Mouse (Mus musculus) bone marrow, adult 2 months (tissue): Measurements from ENCODE around the gene Golgb1.

Experiments
- CTCF ChIP-seq: fragments of 200-500 bp; IDR thresholded peaks from 2 replicates; pipeline ENCODE4 v1.5.1; 2011; ENCODE audit warnings: low read length, control low read depth; ENCODE audit not compliant: control insufficient read depth, insufficient read depth
- POLR2A ChIP-seq: fragments of 200-500 bp; IDR thresholded peaks from 2 replicates; pipeline ENCODE4 v1.6.1; 2011; ENCODE audit warnings: low read depth, mild to moderate bottlenecking, control low read depth, low read length, borderline replicate concordance; ENCODE audit not compliant: control insufficient read depth

- TF ChIP-seq CTCF (no peak), POLR2A (no peak)
Measured at GRCm38 (mm10) chr16:36896712-36897111, 21.8 kb downstream of the Golgb1 start.
